Mouse (Mus musculus): Measurements from ENCODE around the gene Gm5617. TPM values are rescaled to one million over a fixed set of nuclear protein-coding genes. Genes with fewer than 3 reads are reported as not detected.
A peak's percentile ranks its signal among the peaks of the same experiment; 100 is the strongest.
"Not testable (repeated sequence)": the region's sequence is repeated elsewhere in the genome, so short reads cannot be mapped to it uniquely, and the experiment has no call there.

Gene Gm5617
- polyA plus RNA-seq, 1 experiment from 2014 or later: 34.5 TPM

GRCm38 (mm10) chr9:48537616-48538015 is 42.4 kb downstream of the Gm5617 start:
- not testable (repeated sequence) for H3K9ac ChIP-seq (ENCODE audit: low read depth, low read length); ATAC-seq (ENCODE audit: low FRiP score)

GRCm38 (mm10) chr9:48538044-48538645 is 42.9 kb downstream of the Gm5617 start:
- H3K4me2 ChIP-seq (replicated peaks; ENCODE audit: low read depth, low read length): peak overlapping the region; percentile 32
- H3K27me3 ChIP-seq (ENCODE audit: control insufficient read depth, insufficient read depth, low read length): no peaks in the 10 kb centered on the region; the same call in 1 of the 2 replicates
- H3K4me1 ChIP-seq (replicated peaks; ENCODE audit: control insufficient read depth, insufficient read depth, low read length): no peaks in the 10 kb centered on the region
- ATAC-seq (ENCODE audit: low FRiP score) (no peak), DNase-seq (ENCODE audit: low spot score) (peak; percentile 33)
- WGBS: 2% methylated on average over 17 of the region's 17 CpGs
- H3K9ac ChIP-seq (ENCODE audit: low read depth, low read length): peak overlapping the region; percentile 31; the same call in 1 of the 2 replicates
- H3K4me3 ChIP-seq (ENCODE audit: low read depth, low read length): peak overlapping the region; percentile 20
- no peaks in the 10 kb centered on the region for H3K9me3 ChIP-seq (ENCODE audit: control insufficient read depth, low read length)
- no peaks in the 10 kb centered on the region for H3K36me3 ChIP-seq (ENCODE audit: control insufficient read depth, insufficient read depth, low read length)
- no peak overlapping the region for H3K27ac ChIP-seq (ENCODE audit: low read depth, low read length)

More at GRCm38 (mm10) chr9:48537616-48538015, 42.4 kb downstream of the Gm5617 start:
- not testable (repeated sequence) for DNase-seq (ENCODE audit: low spot score); H3K27ac ChIP-seq (ENCODE audit: low read depth, low read length); H3K9me3 ChIP-seq (ENCODE audit: control insufficient read depth, low read length); H3K4me2 ChIP-seq (replicated peaks; ENCODE audit: low read depth, low read length); H3K4me3 ChIP-seq (ENCODE audit: low read depth, low read length); H3K36me3 ChIP-seq (ENCODE audit: control insufficient read depth, insufficient read depth, low read length); H3K27me3 ChIP-seq (ENCODE audit: control insufficient read depth, insufficient read depth, low read length); H3K4me1 ChIP-seq (replicated peaks; ENCODE audit: control insufficient read depth, insufficient read depth, low read length)
- 27% methylated on average over 1 of the region's 1 CpGs for WGBS

GRCm38 (mm10) chr9:48538688-48539087 is 43.4 kb downstream of the Gm5617 start:
- 10% methylated on average over 12 of the region's 12 CpGs for WGBS

More at GRCm38 (mm10) chr9:48538688-48539087, 43.4 kb downstream of the Gm5617 start:
- H3K4me1 ChIP-seq (replicated peaks; ENCODE audit: control insufficient read depth, insufficient read depth, low read length): no peaks in the 10 kb centered on the region
- no peaks in the 10 kb centered on the region; the same call in 1 of the 2 replicates for H3K27me3 ChIP-seq (ENCODE audit: control insufficient read depth, insufficient read depth, low read length)
- H3K36me3 ChIP-seq (ENCODE audit: control insufficient read depth, insufficient read depth, low read length): no peaks in the 10 kb centered on the region
- no peak for ATAC-seq (ENCODE audit: low FRiP score)
- no peaks in the 10 kb centered on the region for H3K9me3 ChIP-seq (ENCODE audit: control insufficient read depth, low read length)
- no peak overlapping the region for H3K27ac ChIP-seq (ENCODE audit: low read depth, low read length)
- H3K9ac ChIP-seq (ENCODE audit: low read depth, low read length): no peak overlapping the region
- peak; percentile 62 for DNase-seq (ENCODE audit: low spot score)
- H3K4me2 ChIP-seq (replicated peaks; ENCODE audit: low read depth, low read length): peak overlapping the region; percentile 32
- H3K4me3 ChIP-seq (ENCODE audit: low read depth, low read length): peak overlapping the region; percentile 20

Other genes with a start within 250 kb of the Gm5617 start
- 0.84 and 0.85 TPM in 2 replicates for gene Nxpe2, start 142.0 kb upstream of the Gm5617 start, polyA plus RNA-seq (2014; fragmentation: Nextera tagmentation; extraction: Ambion mirVana)
- 80.3 and 88.0 TPM in 2 replicates for gene Rexo2, start 14.8 kb upstream of the Gm5617 start, polyA plus RNA-seq (2014; fragmentation: Nextera tagmentation; extraction: Ambion mirVana)
- 116 and 122 TPM in 2 replicates for gene Rbm7, start 143 bp upstream of the Gm5617 start, polyA plus RNA-seq (2014; fragmentation: Nextera tagmentation; extraction: Ambion mirVana)
- 0.81 and 1.2 TPM in 2 replicates for gene Nnmt, start 109.7 kb downstream of the Gm5617 start, polyA plus RNA-seq (2014; fragmentation: Nextera tagmentation; extraction: Ambion mirVana)

All from hindbrain, embryonic 11.5 days (tissue).